Mouse (Mus musculus) liver, embryonic 14.5 days (tissue): Measurements from ENCODE around the gene Clip1. TPM values are rescaled to one million over a fixed set of nuclear protein-coding genes. Genes with fewer than 3 reads are reported as not detected.
A peak's percentile ranks its signal among the peaks of the same experiment; 100 is the strongest.

Experiments used
- ATAC-seq: fragments of 200-750 bp; cut with Nextera tagmentation; 2 replicates; pipeline ENCODE4 v1.8.0; 2017; ENCODE audit warnings: moderate number of reproducible peaks, mild to moderate bottlenecking, moderate library complexity; ENCODE audit not compliant: insufficient read depth
- DNase-seq, 3 experiments: peaks; one replicate each; pipeline ENCODE4 v3.0.0-alpha.2; 2012 to 2013; ENCODE audit warnings: low read depth in 3 of 3, low spot score in 3 of 3
- H3K27ac ChIP-seq: fragments of 300-500 bp; sonication (generic); 2 replicates; pipeline ENCODE4 v1.5.1; 2014; ENCODE audit warnings: moderate library complexity, mild to moderate bottlenecking, control low read depth, inconsistent platforms
- H3K27me3 ChIP-seq: fragments of 300-500 bp; sonication (generic); 2 replicates; pipeline ENCODE4 v1.6.1; 2014; ENCODE audit warnings: mild to moderate bottlenecking, low read length, moderate library complexity; ENCODE audit not compliant: control insufficient read depth, insufficient read depth
- H3K36me3 ChIP-seq: fragments of 300-500 bp; sonication (generic); replicated peaks from 2 replicates; pipeline ENCODE4 v1.6.1; 2014; ENCODE audit warnings: low read depth; ENCODE audit not compliant: control insufficient read depth, insufficient read depth
- H3K4me1 ChIP-seq, 2 experiments: fragments of 200-500 bp in 1 of 2; fragments of 300-500 bp in 1 of 2; sonication (generic) in 1 of 2; replicated peaks; 2 replicates each; pipeline ENCODE4 v1.6.1; 2012 to 2014; ENCODE audit warnings: antibody characterized with exemption in 1 of 2, inconsistent platforms in 1 of 2, low read length in 1 of 2; ENCODE audit not compliant: control insufficient read depth in 2 of 2, insufficient read depth in 2 of 2
- H3K4me2 ChIP-seq: fragments of 300-500 bp; sonication (generic); 2 replicates; pipeline ENCODE4 v1.6.1; 2014; ENCODE audit warnings: low read depth, mild to moderate bottlenecking, control low read depth, moderate library complexity
- H3K4me3 ChIP-seq, 2 experiments: fragments of 200-500 bp in 1 of 2; fragments of 300-500 bp in 1 of 2; sonication (generic) in 1 of 2; 2 replicates each; pipeline ENCODE4 v1.5.1; 2012 to 2014; ENCODE audit warnings: low read depth in 2 of 2, low read length in 2 of 2, mild to moderate bottlenecking in 2 of 2, control low read depth in 1 of 2, inconsistent platforms in 1 of 2, moderate library complexity in 1 of 2; ENCODE audit not compliant: insufficient read depth in 1 of 2
- H3K9ac ChIP-seq: fragments of 300-500 bp; sonication (generic); replicated peaks from 2 replicates; pipeline ENCODE4 v1.6.1; 2014; ENCODE audit warnings: mild to moderate bottlenecking, control low read depth, moderate library complexity
- H3K9me3 ChIP-seq: fragments of 300-500 bp; sonication (generic); 2 replicates; pipeline ENCODE4 v1.6.1; 2016; ENCODE audit warnings: low read length, mixed read lengths; ENCODE audit not compliant: control insufficient read depth
- CTCF ChIP-seq: IDR thresholded peaks from 2 replicates; pipeline ENCODE4 v1.5.1; 2016; ENCODE audit warnings: antibody characterized with exemption, low read depth, control low read depth
- EP300 ChIP-seq: IDR thresholded peaks from 2 replicates; pipeline ENCODE4 v1.6.1; 2016; ENCODE audit warnings: antibody characterized with exemption, low read depth
- WGBS: fragments of 180-500 bp; shearing (Covaris S2); extraction: QIAGEN DNeasy Blood & Tissue Kit; methylation state at CpG from one replicate; pipeline ENCODE4 v1.1.7; 2014; ENCODE audit not compliant: insufficient replicate concordance; 5-methylcytosine and 5-hydroxymethylcytosine counted together
- polyA plus RNA-seq, 2 experiments: library from polyadenylated mRNA; depleted of rRNA in 1 of 2; stranded (reverse) in 1 of 2; unstranded in 1 of 2; fragments of >200 nt; fragmentation: Nextera tagmentation in 1 of 2; extraction: Ambion mirVana in 1 of 2; gene quantifications; 2 replicates each; pipeline versions ENCODE4 v1.2.1 to v1.2.3; 2012 to 2014

Clip1 gene
- polyA plus RNA-seq, 2 experiments, result 6.1 to 6.6 TPM

DNA sequence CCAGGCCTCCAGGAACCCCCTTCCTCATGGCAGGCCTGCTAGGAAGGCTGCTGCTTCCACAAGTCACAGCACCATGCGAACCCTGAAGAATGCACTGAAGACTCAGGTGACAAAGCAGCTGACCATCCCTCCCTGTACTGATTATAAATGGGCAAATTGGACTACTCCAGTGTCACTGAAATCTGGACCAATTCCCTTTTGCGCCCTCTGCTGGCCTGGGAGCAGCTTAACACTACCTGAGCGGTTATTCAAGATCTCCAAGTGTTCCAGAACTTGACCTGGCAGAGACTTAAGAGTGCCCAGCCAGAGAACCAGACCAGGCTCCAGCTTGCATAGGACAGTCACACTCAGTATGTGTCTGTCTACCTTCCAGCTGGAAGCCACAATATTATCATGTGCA lies 14.8 kb upstream of the Clip1 start:
- Histone ChIP-seq H3K4me1 (peaks cover 0 to under 1% of the 10 kb centered on the region in 2 experiments; a peak in 1 of 4 replicates), H3K4me3 (no peak overlapping the region), H3K36me3 (peaks cover 56% of the 10 kb centered on the region), H3K9ac (no peak overlapping the region), H3K27me3 (no peaks in the 10 kb centered on the region), H3K4me2 (no peak overlapping the region), H3K9me3 (no peaks in the 10 kb centered on the region), H3K27ac (no peak overlapping the region)
- ATAC-seq, result no peak
- peak in 2 of 3 experiments; percentile 45 to 63 for DNase-seq
- 42% methylated on average over 3 of the region's 3 CpGs for WGBS
- TF ChIP-seq EP300 (no peak), CTCF (peak; percentile 88)

DNA sequence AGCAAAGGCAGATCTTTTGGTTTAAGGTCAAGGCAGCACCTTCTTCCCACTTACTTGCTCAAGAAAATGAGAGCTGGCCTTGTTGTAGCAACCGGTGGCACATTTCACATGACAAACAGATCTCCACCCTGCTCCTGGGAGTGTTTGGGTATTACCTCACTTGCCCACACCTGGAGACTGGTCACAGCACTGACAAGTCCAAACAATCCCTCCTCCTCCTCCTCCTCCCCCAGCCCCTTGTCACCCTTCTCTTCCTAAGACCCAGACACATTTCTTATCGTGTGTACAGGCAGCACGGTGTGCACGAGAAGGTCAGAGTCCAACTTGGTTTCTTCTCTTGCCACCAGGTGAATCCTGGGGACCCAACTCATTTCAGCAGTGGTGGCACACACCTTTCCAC lies 12.5 kb upstream of the Clip1 start:
- H3K9ac ChIP-seq, result no peak overlapping the region
- no peak for TF ChIP-seq CTCF
- TF ChIP-seq EP300, result no peak
- DNase-seq, result no peak
- H3K4me1 ChIP-seq, result peaks cover 0 to 3% of the 10 kb centered on the region in 2 experiments; a peak in 1 of 4 replicates
- H3K4me2 ChIP-seq, result no peak overlapping the region
- H3K4me3 ChIP-seq, result no peak overlapping the region
- no peak overlapping the region for H3K27ac ChIP-seq
- H3K9me3 ChIP-seq, result no peaks in the 10 kb centered on the region
- no peaks in the 10 kb centered on the region for H3K27me3 ChIP-seq
- peaks cover 35% of the 10 kb centered on the region for H3K36me3 ChIP-seq
- 78% methylated on average over 4 of the region's 4 CpGs for WGBS
- ATAC-seq, result no peak

DNA sequence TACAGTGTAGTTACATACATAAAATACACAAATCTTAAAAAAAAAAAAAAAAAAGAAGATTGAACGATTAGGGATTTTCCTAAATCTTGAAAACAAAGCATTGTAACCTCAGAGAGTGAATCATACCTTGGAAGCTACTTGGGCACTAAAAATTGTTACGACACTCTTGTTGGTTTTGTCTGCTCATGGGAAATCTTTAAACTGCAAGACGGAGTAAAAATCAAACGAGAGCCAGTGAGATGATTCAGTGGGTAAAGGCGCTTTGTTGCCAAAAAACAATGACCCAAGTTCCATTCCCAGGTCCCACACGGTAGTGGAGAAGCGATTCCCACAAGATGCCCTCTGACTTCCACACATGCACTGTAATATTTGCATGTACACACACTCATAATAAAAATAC lies 11.8 kb upstream of the Clip1 start:
- TF ChIP-seq EP300 (no peak), CTCF (no peak)
- Histone ChIP-seq H3K27me3 (no peaks in the 10 kb centered on the region), H3K36me3 (peaks cover 28% of the 10 kb centered on the region), H3K4me3 (no peak overlapping the region), H3K4me1 (peaks cover 0 to 3% of the 10 kb centered on the region in 2 experiments; a peak in 1 of 4 replicates), H3K4me2 (no peak overlapping the region), H3K27ac (no peak overlapping the region), H3K9me3 (no peaks in the 10 kb centered on the region), H3K9ac (no peak overlapping the region)
- DNase-seq (no peak), ATAC-seq (no peak)
- WGBS, result 80% methylated on average over 7 of the region's 7 CpGs

DNA sequence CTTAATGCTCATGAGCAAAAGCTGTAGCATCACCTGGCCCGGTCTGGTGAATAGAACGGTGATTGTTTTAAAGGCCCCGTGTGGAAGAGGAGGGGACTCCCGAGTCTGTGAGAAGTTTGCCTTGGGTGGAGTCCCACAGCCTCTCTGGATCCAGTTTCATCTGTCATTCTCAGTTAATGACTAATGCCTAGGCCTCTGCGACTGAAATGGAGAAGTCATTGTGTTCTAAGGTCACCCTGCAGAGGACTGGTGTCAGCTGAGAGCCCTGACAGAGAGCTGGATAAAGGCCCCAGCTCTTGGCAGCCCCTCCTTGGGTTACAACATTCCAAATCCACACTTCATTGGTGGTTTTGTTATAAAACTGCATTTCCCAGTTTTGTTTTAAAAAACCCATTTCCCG lies 10.1 kb upstream of the Clip1 start:
- Histone ChIP-seq H3K4me1 (peaks cover 0 to 3% of the 10 kb centered on the region in 2 experiments; a peak in 1 of 4 replicates), H3K27ac (no peak overlapping the region), H3K9ac (no peak overlapping the region), H3K4me3 (no peak overlapping the region), H3K36me3 (peaks cover 11% of the 10 kb centered on the region), H3K4me2 (no peak overlapping the region), H3K27me3 (no peaks in the 10 kb centered on the region), H3K9me3 (no peaks in the 10 kb centered on the region)
- 49% methylated on average over 6 of the region's 6 CpGs for WGBS
- DNase-seq, result no peak
- ATAC-seq, result no peak
- TF ChIP-seq CTCF (no peak), EP300 (no peak)

DNA sequence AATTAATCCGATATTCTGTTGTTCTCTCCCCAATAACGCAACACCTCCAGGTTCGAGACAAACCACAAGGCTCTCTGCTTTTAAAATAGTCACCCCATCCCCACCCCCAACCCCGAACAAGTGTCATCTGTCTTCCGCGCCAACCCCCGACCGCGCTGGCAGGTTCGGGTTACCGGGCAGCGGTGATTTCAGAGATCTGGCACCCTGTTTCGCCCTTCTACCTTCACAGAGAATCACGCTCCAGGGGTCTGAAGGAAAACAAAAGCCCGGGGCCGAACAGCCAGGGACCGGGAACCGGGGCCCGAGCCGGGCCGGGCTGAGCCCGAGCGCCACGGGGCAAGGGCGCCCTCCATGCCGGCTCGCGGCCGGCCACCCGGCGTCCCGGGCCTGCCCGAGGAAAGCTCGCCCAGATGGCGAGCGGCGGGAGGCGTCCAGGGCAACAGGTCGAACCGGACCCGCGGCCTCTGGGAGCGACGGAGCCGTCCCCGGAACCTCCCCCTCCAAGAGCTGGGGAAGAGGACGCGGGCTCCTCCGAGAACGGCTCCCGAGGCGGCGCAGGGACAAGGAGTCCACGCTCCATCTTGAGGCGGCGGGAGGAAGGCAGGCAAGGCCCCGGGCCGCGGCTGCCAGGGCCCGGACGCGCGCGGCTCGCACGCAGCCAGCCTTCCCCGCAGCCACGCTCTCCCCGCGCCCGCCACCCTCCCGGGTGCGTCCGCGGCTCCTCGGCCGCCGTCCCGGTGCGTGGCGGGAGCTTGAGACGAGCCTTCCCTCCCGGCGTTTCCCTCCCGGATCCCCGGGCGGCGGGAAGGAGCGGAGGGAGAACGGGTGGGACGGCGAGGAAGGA lies 819 bp downstream of the Clip1 start:
- Histone ChIP-seq H3K9ac (peak overlapping the region; percentile 84), H3K27me3 (peaks cover 5% of the 10 kb centered on the region), H3K4me1 (peaks cover 9 to 13% of the 10 kb centered on the region in 2 experiments), H3K36me3 (no peaks in the 10 kb centered on the region), H3K9me3 (no peaks in the 10 kb centered on the region), H3K27ac (no peak overlapping the region), H3K4me3 (peak overlapping the region; percentile 74 to 83), H3K4me2 (peak overlapping the region; percentile 90)
- no peak for TF ChIP-seq EP300
- no peak for TF ChIP-seq CTCF
- ATAC-seq (peak; percentile 74), DNase-seq (no peak)
- WGBS, result under 1% methylated on average over 87 of the region's 92 CpGs
